Mouse (Mus musculus): ENCODE measurements around the gene Ptpn3. TPM values are rescaled to one million over a fixed set of nuclear protein-coding genes. Genes with fewer than 3 reads are reported as not detected.

Gene Ptpn3
- total and polyA plus RNA-seq, 3 experiments = 4.7 to 8.4 TPM; not detected in 1

- TF ChIP-seq SIN3A (IDR thresholded peaks at IDR 0.05; ENCODE audit: low read length) = peak; percentile 57; the same call in 1 of the 2 replicates
- no peak for TF ChIP-seq MAX (IDR thresholded peaks at IDR 0.05; ENCODE audit: low read length)
- peak; percentile 72 for TF ChIP-seq JUND (IDR thresholded peaks at IDR 0.05; ENCODE audit: low read depth, low read length)
- no peak; the same call in 1 of the 2 replicates for TF ChIP-seq CHD2 (IDR thresholded peaks at IDR 0.05; ENCODE audit: low read length)
- TF ChIP-seq E2F4 (IDR thresholded peaks at IDR 0.05; ENCODE audit: borderline replicate concordance, low read depth, low read length) = no peak
- TF ChIP-seq TCF12 (IDR thresholded peaks at IDR 0.05; ENCODE audit: low read depth, low read length) = peak; percentile 58
- no peak for TF ChIP-seq HCFC1 (IDR thresholded peaks at IDR 0.05; ENCODE audit: low read depth, low read length)
- TF ChIP-seq TBP (IDR thresholded peaks at IDR 0.05; ENCODE audit: low read depth, low read length) = peak; percentile 57; the same call in 1 of the 2 replicates
- TF ChIP-seq CHD1 (IDR thresholded peaks at IDR 0.05; ENCODE audit: low read depth, low read length) = no peak
- peak; percentile 63; the same call in 1 of the 2 replicates for TF ChIP-seq RCOR1 (IDR thresholded peaks at IDR 0.05; ENCODE audit: low read depth, low read length)
- no peak for TF ChIP-seq UBTF (IDR thresholded peaks at IDR 0.05; ENCODE audit: borderline replicate concordance, insufficient read depth, low read depth, low read length)
- no peak for TF ChIP-seq BHLHE40 (IDR thresholded peaks at IDR 0.05; ENCODE audit: borderline replicate concordance, low read depth, low read length)
- no peak for TF ChIP-seq SMC3 (IDR thresholded peaks at IDR 0.05; ENCODE audit: low read depth, low read length)
- no peak for TF ChIP-seq RAD21 (IDR thresholded peaks at IDR 0.05; ENCODE audit: low read depth, low read length)
- no peak for TF ChIP-seq MAFK (IDR thresholded peaks at IDR 0.05; ENCODE audit: borderline replicate concordance, low read depth, low read length)
- TF ChIP-seq GATA1 (IDR thresholded peaks at IDR 0.05; ENCODE audit: low read depth, low read length) = peak; percentile 85
These were observed 4.6 kb upstream of the Ptpn3 start (continued) for GRCm38 (mm10) chr4:57306260-57306659.

GRCm38 (mm10) chr4:57305644-57306043 lies 4.0 kb upstream of the Ptpn3 start:
- Histone ChIP-seq H3K9me3 (replicated peaks; ENCODE audit: insufficient read depth, low read length) (no peaks in the 10 kb centered on the region), H3K27ac (ENCODE audit: control insufficient read depth, low read depth, low read length) (peak overlapping the region; percentile 85), H3K4me3 (ENCODE audit: control insufficient read depth in 1 of 2, insufficient read depth in 1 of 2, low read depth in 2 of 2, low read length in 2 of 2) (peak overlapping the region in 1 of 2 experiments; percentile 29; a peak in 3 of 4 replicates), H3K27me3 (ENCODE audit: control insufficient read depth in 1 of 2, insufficient read depth in 2 of 2, low read length in 2 of 2) (no peaks in the 10 kb centered on the region), H3K79me2 (ENCODE audit: control insufficient read depth, insufficient read depth, low read length, poor library complexity) (no peaks in the 10 kb centered on the region), H3K36me3 (ENCODE audit: control insufficient read depth in 1 of 2, insufficient read depth in 2 of 2, low read length in 2 of 2) (peaks cover 0 to 16% of the 10 kb centered on the region in 2 experiments; a peak in 2 of 4 replicates), H3K4me1 (ENCODE audit: control insufficient read depth in 1 of 2, insufficient read depth in 2 of 2, low read length in 2 of 2) (peaks cover 7 to 21% of the 10 kb centered on the region in 2 experiments), H3K9ac (ENCODE audit: control insufficient read depth, low read depth, low read length, poor library complexity, severe bottlenecking) (peak overlapping the region; percentile 42)
- TF ChIP-seq RCOR1 (IDR thresholded peaks at IDR 0.05; ENCODE audit: low read depth, low read length) = no peak
- no peak for TF ChIP-seq CHD1 (IDR thresholded peaks at IDR 0.05; ENCODE audit: low read depth, low read length)
- TF ChIP-seq EP300 (IDR thresholded peaks at IDR 0.05; ENCODE audit: low read depth in 1 of 2, low read length in 2 of 2) = no peak
- TF ChIP-seq MAFK (IDR thresholded peaks at IDR 0.05; ENCODE audit: borderline replicate concordance, low read depth, low read length) = no peak
- TF ChIP-seq POLR2AphosphoS5 (IDR thresholded peaks at IDR 0.05; ENCODE audit: borderline replicate concordance, low read depth, low read length) = no peak
- TF ChIP-seq HCFC1 (IDR thresholded peaks at IDR 0.05; ENCODE audit: low read depth, low read length) = 0 out of 2 replicates have a peak, but pooled peaks have one; percentile 5
- no peak for TF ChIP-seq RAD21 (IDR thresholded peaks at IDR 0.05; ENCODE audit: low read depth, low read length)
- no peak for TF ChIP-seq NELFE (IDR thresholded peaks at IDR 0.05; ENCODE audit: low read depth, low read length)
- TF ChIP-seq GABPA (IDR thresholded peaks at IDR 0.05; ENCODE audit: low read depth, low read length) = no peak
- DNase-seq (ENCODE audit: low read depth, low spot score) = peak; percentile 65
